Mouse (Mus musculus) gastrocnemius, postnatal 4 days (tissue): Measurements from ENCODE around the gene Mad2l2. TPM values are rescaled to one million over a fixed set of nuclear protein-coding genes. Genes with fewer than 3 reads are reported as not detected.
"Not testable (repeated sequence)": the region's sequence is repeated elsewhere in the genome, so short reads cannot be mapped to it uniquely, and the experiment has no call there.

Experiments used
- DNase-seq, 2 experiments: peaks; one replicate each; pipeline ENCODE4 v3.0.0; 2021 to 2022; ENCODE audit warnings: low spot score in 2 of 2, mixed read lengths in 2 of 2
- microRNA-seq: library from miRNA; unstranded; fragments of <30 nt; microRNA quantifications from one replicate; pipeline ENCODE4 v1.2.0, GENCODE M21; 2021
- total RNA-seq, 2 experiments: library from RNA; stranded (reverse); gene quantifications; 2 replicates each; pipeline ENCODE4 v1.2.3; 2021

Mad2l2 gene
- total RNA-seq, 2 experiments from 2014 or later, result 19.0 to 20.4 TPM

- no peak for DNase-seq
Observed at GRCm38 (mm10) chr4:148169586-148169985, 39.4 kb downstream of the Mad2l2 start.

DNA sequence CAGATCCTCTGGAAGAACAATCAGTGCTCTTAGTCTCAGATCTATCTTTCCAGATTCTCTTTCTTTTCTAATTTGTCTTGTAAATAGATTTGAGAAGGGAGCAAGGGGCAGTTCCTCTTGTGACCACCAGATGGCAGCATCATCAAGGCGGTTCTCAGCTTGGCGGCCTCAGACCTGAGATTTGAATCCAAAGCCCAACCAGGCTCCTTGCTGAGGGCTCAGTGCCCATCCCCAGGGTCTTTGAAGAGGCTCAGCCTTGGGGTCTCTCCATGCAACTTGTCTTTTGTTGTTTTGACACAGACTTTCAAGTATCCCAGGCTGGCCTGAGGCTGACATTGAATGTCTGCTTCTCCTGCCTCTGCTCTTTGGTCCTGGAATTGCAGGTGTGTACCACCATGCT is 40.7 kb downstream of the Mad2l2 start:
- no peak for DNase-seq

GRCm38 (mm10) chr4:148171261-148171660 is 41.1 kb downstream of the Mad2l2 start:
- no peak for DNase-seq

- no peak for DNase-seq
Observed at GRCm38 (mm10) chr4:148173811-148174494, 43.8 kb downstream of the Mad2l2 start.

- no peak for DNase-seq
Observed at GRCm38 (mm10) chr4:148174495-148174862, 44.3 kb downstream of the Mad2l2 start.

GRCm38 (mm10) chr4:148176603-148177002 is 46.4 kb downstream of the Mad2l2 start:
- not testable (repeated sequence) for DNase-seq

- no peak for DNase-seq
Observed at GRCm38 (mm10) chr4:148177716-148178115, 47.5 kb downstream of the Mad2l2 start.

GRCm38 (mm10) chr4:148181483-148181882 is 51.3 kb downstream of the Mad2l2 start:
- DNase-seq, result no peak

DNA sequence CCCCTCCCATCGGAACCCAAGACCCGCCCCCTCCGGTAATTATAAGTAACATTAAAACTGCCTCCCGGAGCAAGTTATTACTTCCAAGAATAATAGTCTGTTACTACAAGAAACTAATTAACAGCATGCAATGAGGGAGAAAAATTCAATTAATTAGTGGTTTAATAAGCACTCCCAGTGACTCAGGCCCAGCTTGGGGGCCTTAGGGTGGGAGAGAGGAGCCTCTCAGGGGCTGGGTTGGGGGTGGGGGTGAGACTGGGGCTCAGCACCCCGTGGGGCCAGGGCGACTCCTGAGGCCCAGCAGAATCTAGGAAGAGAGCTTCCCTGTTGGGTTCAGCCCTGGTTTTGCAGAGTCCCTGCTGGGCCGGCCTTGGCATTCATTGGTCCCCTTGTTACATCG is 52.2 kb downstream of the Mad2l2 start:
- DNase-seq, result no peak

- DNase-seq, result no peak
Observed at GRCm38 (mm10) chr4:148184564-148184963, 54.4 kb downstream of the Mad2l2 start.

- no peak for DNase-seq
Observed at GRCm38 (mm10) chr4:148185819-148186218, 55.6 kb downstream of the Mad2l2 start.

DNA sequence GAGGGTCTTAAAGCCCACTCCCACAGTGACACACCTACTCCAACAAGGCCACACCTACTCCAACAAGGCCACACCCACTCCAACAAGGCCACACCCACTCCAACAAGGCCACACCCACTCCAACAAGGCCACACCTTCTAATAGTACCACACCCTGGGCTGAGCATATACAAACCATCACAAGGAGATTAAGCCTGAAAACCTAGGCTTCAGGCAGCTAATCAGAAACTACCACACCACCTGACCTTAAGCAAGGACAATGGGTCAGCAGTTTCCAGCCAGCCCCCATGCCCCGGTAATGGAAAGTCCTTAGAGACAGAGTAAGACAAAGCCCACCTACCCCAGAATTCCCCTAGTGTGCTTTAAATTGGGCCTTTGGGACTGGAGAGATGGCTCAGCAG is 58.6 kb downstream of the Mad2l2 start:
- DNase-seq, result not testable (repeated sequence)

DNA sequence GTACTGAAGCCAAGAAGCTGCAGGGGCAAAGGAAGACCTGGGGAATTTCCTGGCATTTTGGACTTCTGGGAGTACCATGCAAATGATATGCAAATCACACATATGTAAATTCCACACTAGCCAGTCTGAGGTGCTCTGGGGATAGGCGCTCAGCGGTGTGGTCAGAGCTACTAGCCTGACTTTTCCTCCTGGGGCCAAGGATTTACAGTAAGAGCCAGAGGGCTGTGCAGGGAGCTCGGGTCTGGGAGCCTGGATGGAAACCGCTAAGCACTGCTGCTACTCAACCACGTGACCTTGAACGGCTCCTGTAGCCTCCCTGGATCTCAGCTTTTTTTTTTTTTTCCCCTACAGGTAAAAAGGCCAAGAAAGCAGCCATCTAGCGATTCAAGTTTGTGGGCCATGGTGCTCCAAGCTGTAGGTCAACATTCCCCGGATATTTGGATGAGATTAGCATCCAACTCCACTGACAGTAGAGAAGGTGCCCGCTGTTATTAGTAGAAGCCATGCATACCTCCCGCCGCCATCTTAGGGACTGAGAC is 62.6 kb downstream of the Mad2l2 start:
- no peak for DNase-seq

DNA sequence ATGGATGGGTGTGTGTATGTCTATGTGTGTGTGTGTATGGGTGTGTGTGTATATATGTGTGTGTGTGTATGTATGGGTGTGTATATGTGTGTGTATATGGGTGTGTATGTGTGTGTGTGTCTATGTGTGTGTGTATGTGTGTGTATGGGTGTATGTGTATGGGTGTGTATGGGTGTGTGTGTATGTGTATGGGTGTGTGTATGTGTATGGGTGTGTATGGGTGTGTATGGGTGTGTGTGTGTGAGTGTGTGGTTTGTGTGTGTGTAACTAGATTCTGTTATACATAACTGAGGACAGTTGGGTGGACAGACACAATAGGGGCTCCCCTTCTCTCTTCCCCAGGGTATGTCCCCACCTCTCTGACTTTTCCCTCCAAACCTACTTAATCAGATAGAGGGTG is 64.2 kb downstream of the Mad2l2 start:
- no peak for DNase-seq

Small RNAs within 50 kb of the gene (microRNA-seq; reads per million reads assigned to microRNA genes)
- not detected for gene Mir7022

Other genes with a start within 250 kb of the Mad2l2 start
- 100 to 1,000 TPM; 200 to 231 TPM for gene Mfn2, start 225.7 kb upstream of the Mad2l2 start, total RNA-seq
- 10 to 100 TPM; 52.7 to 63.2 TPM for gene Plod1, start 193.6 kb upstream of the Mad2l2 start, total RNA-seq
- 10 to 100 TPM; 37.7 to 37.8 TPM for gene 2510039O18Rik, start 189.5 kb upstream of the Mad2l2 start, total RNA-seq
- gene Nppb, start 144.6 kb upstream of the Mad2l2 start, total RNA-seq, result not detected
- gene Nppa, start 129.7 kb upstream of the Mad2l2 start, total RNA-seq, result not detected
- gene Clcn6, start 91.6 kb upstream of the Mad2l2 start, total RNA-seq, result 10 to 100 TPM; 13.6 to 14.4 TPM
- gene Mthfr, start 91.3 kb upstream of the Mad2l2 start, total RNA-seq, result 10 to 100 TPM; 30.2 to 32.2 TPM
- gene Agtrap, start 42.4 kb upstream of the Mad2l2 start, total RNA-seq, result 10 to 100 TPM; 20.5 to 22.7 TPM
- under 1 TPM; 0.39 to 0.44 TPM for gene Draxin, start 314 bp downstream of the Mad2l2 start, total RNA-seq
- gene Fbxo6, start 21.8 kb downstream of the Mad2l2 start, total RNA-seq, result 10 to 100 TPM; 19.2 to 21.4 TPM
- 1 to 10 TPM in 1 of 2 experiments, under 1 TPM in 1; 0.91 to 1.3 TPM for gene Fbxo44, start 30.1 kb downstream of the Mad2l2 start, total RNA-seq
- not detected for gene Fbxo2, start 30.2 kb downstream of the Mad2l2 start, total RNA-seq
- gene Disp3, start 157.6 kb downstream of the Mad2l2 start, total RNA-seq, result under 1 TPM; 0.26 to 0.27 TPM